Mouse (Mus musculus) olfactory bulb, adult 2 months (tissue): ENCODE measurements around the gene Tnfrsf21.

Source experiments
- CTCF ChIP-seq: fragments of 200-500 bp; IDR thresholded peaks from 2 replicates; pipeline ENCODE4 v1.5.1; 2012; ENCODE audit warnings: low read depth, mild to moderate bottlenecking, low read length, moderate library complexity; ENCODE audit not compliant: insufficient read depth
- POLR2A ChIP-seq: fragments of 200-500 bp; IDR thresholded peaks from 2 replicates; pipeline ENCODE4 v1.6.1; 2012; ENCODE audit warnings: mild to moderate bottlenecking, low read depth, low read length, moderate library complexity; ENCODE audit not compliant: insufficient read depth

- TF ChIP-seq CTCF: no peak
- no peak for TF ChIP-seq POLR2A
Measured at GRCm38 (mm10) chr17:43081225-43081624, 64.9 kb downstream of the Tnfrsf21 start.
